Mouse (Mus musculus) hindbrain, postnatal 0 days (tissue): ENCODE results near the gene Ppm1d. TPM values are rescaled to one million over a fixed set of nuclear protein-coding genes. Genes with fewer than 3 reads are reported as not detected.

Experiments used
- ATAC-seq: fragments of 200-750 bp; cut with Nextera tagmentation; 2 replicates; pipeline ENCODE4 v1.8.0; 2017; ENCODE audit warnings: mild to moderate bottlenecking, moderate TSS enrichment, moderate library complexity
- DNase-seq: peaks from one replicate; pipeline ENCODE4 v3.0.0-alpha.2; 2015; ENCODE audit warnings: low spot score
- H3K27ac ChIP-seq: fragments of 300-500 bp; sonication (generic); 2 replicates; pipeline ENCODE4 v1.5.1; 2014; ENCODE audit warnings: mild to moderate bottlenecking
- H3K27me3 ChIP-seq: fragments of 300-500 bp; sonication (generic); 2 replicates; pipeline ENCODE4 v1.6.1; 2014; ENCODE audit warnings: low read length, mixed read lengths; ENCODE audit not compliant: insufficient read depth
- H3K36me3 ChIP-seq: fragments of 300-500 bp; sonication (generic); 2 replicates; pipeline ENCODE4 v1.6.1; 2014; ENCODE audit warnings: low read length, mixed read lengths; ENCODE audit not compliant: insufficient read depth
- H3K4me1 ChIP-seq: fragments of 300-500 bp; sonication (generic); 2 replicates; pipeline ENCODE4 v1.6.1; 2014; ENCODE audit warnings: antibody characterized with exemption, low read length, mixed read lengths; ENCODE audit not compliant: insufficient read depth
- H3K4me2 ChIP-seq: fragments of 300-500 bp; sonication (generic); 2 replicates; pipeline ENCODE4 v1.6.1; 2014; ENCODE audit warnings: low read depth, mild to moderate bottlenecking, low read length, moderate library complexity, mixed read lengths
- H3K4me3 ChIP-seq: fragments of 300-500 bp; sonication (generic); 2 replicates; pipeline ENCODE4 v1.5.1; 2014; ENCODE audit warnings: low read length
- H3K9ac ChIP-seq: fragments of 300-500 bp; sonication (generic); replicated peaks from 2 replicates; pipeline ENCODE4 v1.6.1; 2014; ENCODE audit warnings: mild to moderate bottlenecking, low read length, moderate library complexity, mixed read lengths
- H3K9me3 ChIP-seq: fragments of 300-500 bp; sonication (generic); 2 replicates; pipeline ENCODE4 v1.6.1; 2016; ENCODE audit warnings: low read length, mixed read lengths
- CTCF ChIP-seq: IDR thresholded peaks from 2 replicates; pipeline ENCODE4 v1.5.1; 2016; ENCODE audit warnings: antibody characterized with exemption, control low read depth, low read depth
- WGBS: fragments of 180-500 bp; shearing (Covaris S2); extraction: QIAGEN DNeasy Blood & Tissue Kit; methylation state at CpG from one replicate; pipeline ENCODE4 v1.1.7; 2014; 5-methylcytosine and 5-hydroxymethylcytosine counted together
- polyA plus RNA-seq: library from polyadenylated mRNA; unstranded; fragments of >200 nt; fragmentation: Nextera tagmentation; extraction: Ambion mirVana; gene quantifications from 2 replicates; pipeline ENCODE4 v1.2.1, GENCODE M21; 2015
- total RNA-seq: library from RNA; depleted of rRNA; stranded (reverse); fragments of >200 nt; gene quantifications from 2 replicates; pipeline ENCODE4 v1.2.3, GENCODE M21; 2014

The Ppm1d gene
- total and polyA plus RNA-seq, 2 experiments from 2014 or later, result 11.4 to 14.5 TPM

DNA sequence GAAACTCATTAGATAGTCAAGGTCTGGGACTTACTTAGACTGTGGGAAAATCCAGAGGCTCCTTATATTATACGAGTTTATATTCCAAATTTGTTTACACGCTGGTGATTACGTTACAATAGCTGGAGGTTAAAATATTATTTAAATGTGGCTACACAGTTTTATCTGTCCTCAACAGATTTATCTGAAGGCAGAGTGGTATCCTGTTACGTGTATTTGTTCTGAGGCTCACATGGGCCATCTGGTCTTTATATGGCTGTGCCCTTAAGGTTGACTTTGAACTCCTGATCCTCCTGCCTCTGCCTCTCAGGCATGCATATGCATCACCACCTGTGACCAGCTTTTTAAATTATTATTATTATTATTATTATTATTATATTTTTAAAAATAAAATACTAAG, 42.8 kb downstream of the Ppm1d start:
- DNase-seq, result no peak

DNA sequence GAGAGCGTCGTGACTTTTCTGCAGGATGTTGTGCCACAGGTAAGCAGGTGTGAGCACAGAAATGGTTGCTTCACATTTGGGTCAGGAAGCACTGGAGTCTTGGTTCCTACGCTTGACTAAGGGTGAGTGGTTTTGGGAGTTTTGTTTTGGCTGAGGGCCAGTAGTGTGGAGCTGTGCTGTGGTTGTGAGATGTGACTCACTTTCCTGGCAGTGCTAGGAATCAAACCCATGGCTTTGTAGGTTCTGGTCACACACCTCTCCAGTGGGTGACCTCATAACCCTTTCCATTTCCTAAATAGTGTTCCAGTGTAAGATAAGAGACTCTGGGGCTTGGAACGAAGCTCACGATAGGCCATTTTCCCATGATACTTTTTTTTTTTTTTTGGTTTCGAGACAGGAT, 48.6 kb downstream of the Ppm1d start:
- H3K9ac ChIP-seq, result no peak overlapping the region
- TF ChIP-seq CTCF, result no peak
- no peak for ATAC-seq
- no peak for DNase-seq
- no peak overlapping the region for H3K4me3 ChIP-seq
- no peaks in the 10 kb centered on the region for H3K27me3 ChIP-seq
- WGBS, result 94% methylated on average over 6 of the region's 6 CpGs
- no peak overlapping the region for H3K27ac ChIP-seq
- 0 out of 2 replicates have a peak, but pooled peaks cover 9% of the 10 kb centered on the region for H3K36me3 ChIP-seq
- no peaks in the 10 kb centered on the region for H3K9me3 ChIP-seq
- H3K4me1 ChIP-seq, result no peaks in the 10 kb centered on the region
- H3K4me2 ChIP-seq, result no peak overlapping the region

More for the DNA sequence above, 42.8 kb downstream of the Ppm1d start:
- no peaks in the 10 kb centered on the region for H3K9me3 ChIP-seq
- TF ChIP-seq CTCF, result no peak
- no peaks in the 10 kb centered on the region for H3K36me3 ChIP-seq
- peaks cover 5% of the 10 kb centered on the region; the same call in 1 of the 2 replicates for H3K4me1 ChIP-seq
- H3K27ac ChIP-seq, result no peak overlapping the region
- H3K4me2 ChIP-seq, result peak overlapping the region; percentile 63
- WGBS, result 76% methylated on average over 4 of the region's 4 CpGs
- H3K27me3 ChIP-seq, result no peaks in the 10 kb centered on the region
- H3K9ac ChIP-seq, result peak overlapping the region; percentile 70
- H3K4me3 ChIP-seq, result peak overlapping the region; percentile 70
- no peak for ATAC-seq

DNA sequence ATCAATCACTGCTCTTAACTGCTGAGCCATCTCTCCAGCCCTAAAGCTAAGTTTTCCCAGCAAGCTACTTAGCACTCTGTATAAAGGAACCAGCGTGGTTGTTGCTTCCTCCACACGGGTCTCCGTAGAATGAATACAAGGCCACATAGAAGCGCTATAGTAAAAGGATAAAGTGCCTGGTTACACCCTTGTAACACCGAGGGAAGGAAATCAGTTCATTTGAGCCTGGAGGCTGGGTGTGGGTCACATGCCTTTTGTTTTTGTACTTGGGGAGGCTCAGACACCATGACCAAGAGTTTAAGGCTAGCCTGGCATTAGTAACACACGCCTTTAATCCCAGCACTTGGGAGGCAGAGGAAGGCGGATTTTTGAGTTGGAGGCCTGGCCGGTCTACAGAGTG, 50.6 kb downstream of the Ppm1d start:
- peaks cover 18% of the 10 kb centered on the region; the same call in 1 of the 2 replicates for H3K36me3 ChIP-seq
- no peak overlapping the region for H3K4me2 ChIP-seq
- H3K27me3 ChIP-seq, result no peaks in the 10 kb centered on the region
- ATAC-seq, result no peak
- WGBS, result 84% methylated on average over 8 of the region's 8 CpGs
- no peak overlapping the region for H3K9ac ChIP-seq
- no peaks in the 10 kb centered on the region for H3K4me1 ChIP-seq
- no peak for DNase-seq
- no peaks in the 10 kb centered on the region for H3K9me3 ChIP-seq
- no peak overlapping the region for H3K4me3 ChIP-seq
- no peak for TF ChIP-seq CTCF
- H3K27ac ChIP-seq, result no peak overlapping the region

DNA sequence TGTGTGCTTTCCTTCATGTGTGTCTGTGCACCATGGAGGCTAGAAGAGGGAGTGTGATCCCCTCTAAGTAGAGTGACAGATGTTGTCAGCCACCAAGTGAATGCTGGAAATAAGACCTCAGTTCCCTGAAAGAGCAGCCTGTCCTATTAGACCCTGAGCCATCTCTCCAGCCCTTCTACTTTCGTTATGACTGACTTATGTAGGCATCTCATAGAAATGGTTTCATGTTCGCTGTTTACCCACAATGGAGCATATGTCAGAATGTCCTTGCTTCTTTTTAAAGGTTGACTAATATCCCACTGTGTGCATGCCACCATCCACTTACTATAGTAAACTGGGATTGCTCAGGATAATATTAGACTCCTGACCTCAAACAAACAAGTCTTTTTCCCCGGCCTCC, 55.1 kb downstream of the Ppm1d start:
- TF ChIP-seq CTCF, result no peak
- ATAC-seq (no peak), DNase-seq (no peak)
- no peaks in the 10 kb centered on the region for H3K27me3 ChIP-seq
- no peaks in the 10 kb centered on the region for H3K9me3 ChIP-seq
- no peak overlapping the region for H3K27ac ChIP-seq
- no peaks in the 10 kb centered on the region for H3K4me1 ChIP-seq
- no peak overlapping the region for H3K4me2 ChIP-seq
- no peak overlapping the region for H3K9ac ChIP-seq
- H3K36me3 ChIP-seq, result peaks cover 22% of the 10 kb centered on the region; the same call in 1 of the 2 replicates
- WGBS, result 92% methylated on average over 3 of the region's 3 CpGs
- H3K4me3 ChIP-seq, result no peak overlapping the region

DNA sequence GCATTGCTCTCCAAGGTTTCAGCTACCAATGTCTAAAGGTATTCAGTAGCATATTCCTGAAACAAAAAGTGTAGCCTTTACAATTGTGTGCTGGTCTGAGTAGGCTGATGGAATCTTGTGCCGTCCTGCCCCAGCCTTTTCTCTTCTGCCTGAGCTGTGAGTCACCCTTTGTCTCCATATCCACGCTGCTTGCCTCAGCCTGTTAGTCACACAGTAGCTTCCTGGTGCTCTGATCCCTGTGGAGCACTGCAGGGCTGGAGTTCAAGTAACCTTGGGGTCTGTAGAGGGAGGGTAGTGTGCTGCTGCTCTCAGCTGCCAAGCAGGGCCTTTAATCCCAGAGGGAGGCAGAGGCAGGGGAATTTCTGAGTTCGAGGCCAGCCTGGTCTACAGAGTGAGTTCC, 56.8 kb downstream of the Ppm1d start:
- Histone ChIP-seq H3K4me2 (no peak overlapping the region), H3K27ac (no peak overlapping the region), H3K4me3 (no peak overlapping the region), H3K9me3 (no peaks in the 10 kb centered on the region), H3K4me1 (no peaks in the 10 kb centered on the region), H3K27me3 (no peaks in the 10 kb centered on the region), H3K9ac (no peak overlapping the region), H3K36me3 (peaks cover 17% of the 10 kb centered on the region; the same call in 1 of the 2 replicates)
- no peak for TF ChIP-seq CTCF
- ATAC-seq, result no peak
- DNase-seq, result no peak
- WGBS, result 41% methylated on average over 3 of the region's 3 CpGs

DNA sequence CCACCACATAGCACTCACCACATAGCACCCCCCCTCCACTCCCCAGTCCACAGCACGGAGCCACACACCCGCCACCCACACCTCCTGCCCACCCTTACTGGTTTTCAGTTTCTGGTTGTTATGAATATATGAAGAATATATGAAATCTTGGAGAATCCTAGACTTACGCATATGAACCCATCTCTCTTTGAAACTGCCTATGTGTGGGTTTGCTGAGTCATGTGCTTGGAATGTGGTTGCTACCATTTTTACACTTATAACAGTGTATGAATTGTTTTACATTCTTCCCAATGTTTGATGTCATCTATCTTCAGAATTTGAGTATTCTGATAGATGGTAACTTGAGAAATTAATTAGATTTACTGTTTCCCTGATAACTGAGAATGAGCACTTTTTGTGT, 68.0 kb downstream of the Ppm1d start:
- no peaks in the 10 kb centered on the region for H3K4me1 ChIP-seq
- ATAC-seq (no peak), DNase-seq (no peak)
- WGBS, result 86% methylated on average over 3 of the region's 3 CpGs
- H3K4me3 ChIP-seq, result no peak overlapping the region
- no peak for TF ChIP-seq CTCF
- H3K36me3 ChIP-seq, result no peaks in the 10 kb centered on the region
- H3K9ac ChIP-seq, result no peak overlapping the region
- H3K27me3 ChIP-seq, result no peaks in the 10 kb centered on the region
- H3K9me3 ChIP-seq, result no peaks in the 10 kb centered on the region
- no peak overlapping the region for H3K4me2 ChIP-seq
- H3K27ac ChIP-seq, result no peak overlapping the region

DNA sequence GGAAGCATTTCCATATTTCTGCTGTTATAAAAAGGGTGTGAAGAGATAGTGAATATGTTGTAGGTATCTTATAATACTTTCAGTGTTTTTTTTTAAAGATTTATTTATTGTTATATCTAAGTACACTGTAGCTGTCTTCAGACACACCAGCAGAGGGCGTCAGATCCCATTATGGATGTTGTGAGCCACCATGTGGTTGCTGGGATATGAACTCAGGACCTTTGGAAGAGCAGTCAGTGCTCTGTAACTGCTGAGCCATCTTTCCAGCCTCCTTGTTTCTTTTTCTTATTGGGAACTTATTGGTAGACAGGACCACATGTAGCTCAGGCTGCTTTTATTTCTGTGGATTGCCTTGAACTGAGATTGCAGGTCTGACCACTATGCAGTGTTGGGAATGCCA, 69.0 kb downstream of the Ppm1d start:
- Histone ChIP-seq H3K9me3 (no peaks in the 10 kb centered on the region), H3K27ac (no peak overlapping the region), H3K9ac (no peak overlapping the region), H3K4me1 (no peaks in the 10 kb centered on the region), H3K27me3 (no peaks in the 10 kb centered on the region), H3K36me3 (no peaks in the 10 kb centered on the region), H3K4me3 (no peak overlapping the region), H3K4me2 (no peak overlapping the region)
- ATAC-seq, result no peak
- DNase-seq, result no peak
- 9% methylated on average over 1 of the region's 1 CpGs for WGBS
- TF ChIP-seq CTCF, result peak; percentile 25; the same call in 1 of the 2 replicates
